Mouse (Mus musculus) kidney, adult 2 months (tissue): Measurements from ENCODE around the gene Fgf6.

Experiments used
- CTCF ChIP-seq: fragments of 200-500 bp; conservative IDR thresholded peaks from 2 replicates; pipeline ENCODE4 v1.5.1; 2011; ENCODE audit warnings: low read depth, mild to moderate bottlenecking, control low read depth, low read length, moderate library complexity, mixed read lengths; ENCODE audit not compliant: insufficient read depth, insufficient read length
- POLR2A ChIP-seq: fragments of 200-500 bp; IDR thresholded peaks from one replicate; pipeline ENCODE4 v1.6.1; 2011; ENCODE audit warnings: low read depth, low read length, control low read depth

- TF ChIP-seq CTCF (no peak), POLR2A (no peak)
Observed at GRCm38 (mm10) chr6:127020431-127020830, 5.0 kb downstream of the Fgf6 start.
